Mouse (Mus musculus) right cerebral cortex, postnatal 10 days (tissue): ENCODE data around the gene Gcn1l1.
"Not testable (repeated sequence)": the region's sequence is repeated elsewhere in the genome, so short reads cannot be mapped to it uniquely, and the experiment has no call there.

ENCODE experiments used
- DNase-seq, 2 experiments: peaks; one replicate each; pipeline ENCODE4 v3.0.0; 2021; ENCODE audit warnings: low spot score in 2 of 2

The Gcn1l1 gene

DNA sequence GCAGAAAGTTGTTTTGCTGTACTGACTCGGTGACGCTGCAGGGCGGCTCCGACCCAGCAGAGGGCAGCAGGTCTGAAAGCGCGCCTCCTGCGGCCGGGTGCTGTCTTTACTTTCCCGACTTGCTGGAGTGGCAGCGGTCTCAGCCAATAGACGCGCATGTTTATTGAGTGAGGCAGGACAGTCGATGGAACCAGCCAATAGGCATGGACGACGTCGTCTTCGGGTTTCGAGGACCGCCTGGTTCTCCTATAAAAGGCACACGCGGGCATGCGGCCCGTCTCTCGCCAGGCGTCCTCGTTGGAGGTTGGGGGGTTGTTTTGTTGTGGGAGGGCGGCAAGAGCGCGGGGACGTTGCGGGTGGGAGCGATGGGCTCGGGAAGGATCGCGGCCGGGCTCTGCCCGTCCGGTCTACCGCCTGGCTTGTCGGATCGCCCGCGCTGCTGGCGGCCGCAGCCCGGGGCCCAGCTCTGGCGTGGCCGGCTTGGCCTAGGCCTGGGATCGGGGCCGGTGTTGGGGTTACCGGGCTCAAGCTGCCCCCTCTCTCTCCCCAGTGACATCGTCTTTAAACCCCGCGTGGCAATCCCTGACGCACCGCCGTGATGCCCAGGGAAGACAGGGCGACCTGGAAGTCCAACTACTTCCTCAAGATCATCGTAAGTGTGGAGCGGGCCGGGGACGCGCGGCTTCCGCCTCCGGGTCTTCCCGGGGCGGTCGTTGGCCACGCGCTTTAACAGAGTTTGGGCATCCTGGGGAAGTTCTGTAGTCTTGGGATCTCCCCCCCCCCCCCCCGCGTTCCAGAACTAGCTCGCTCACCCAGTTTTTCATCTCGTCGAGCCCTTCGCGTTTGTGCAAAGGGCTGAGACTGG lies 5.6 kb upstream of the Gcn1l1 start, which contains the start of gene Rplp0:
Gene Rplp0 (plus strand): TSS at position 231 of the 865 bp plus-strand sequence.
- peak; percentile 100 for DNase-seq

- DNase-seq: no peak
Observed at GRCm38 (mm10) chr5:115560336-115560905, 4.6 kb upstream of the Gcn1l1 start.

DNA sequence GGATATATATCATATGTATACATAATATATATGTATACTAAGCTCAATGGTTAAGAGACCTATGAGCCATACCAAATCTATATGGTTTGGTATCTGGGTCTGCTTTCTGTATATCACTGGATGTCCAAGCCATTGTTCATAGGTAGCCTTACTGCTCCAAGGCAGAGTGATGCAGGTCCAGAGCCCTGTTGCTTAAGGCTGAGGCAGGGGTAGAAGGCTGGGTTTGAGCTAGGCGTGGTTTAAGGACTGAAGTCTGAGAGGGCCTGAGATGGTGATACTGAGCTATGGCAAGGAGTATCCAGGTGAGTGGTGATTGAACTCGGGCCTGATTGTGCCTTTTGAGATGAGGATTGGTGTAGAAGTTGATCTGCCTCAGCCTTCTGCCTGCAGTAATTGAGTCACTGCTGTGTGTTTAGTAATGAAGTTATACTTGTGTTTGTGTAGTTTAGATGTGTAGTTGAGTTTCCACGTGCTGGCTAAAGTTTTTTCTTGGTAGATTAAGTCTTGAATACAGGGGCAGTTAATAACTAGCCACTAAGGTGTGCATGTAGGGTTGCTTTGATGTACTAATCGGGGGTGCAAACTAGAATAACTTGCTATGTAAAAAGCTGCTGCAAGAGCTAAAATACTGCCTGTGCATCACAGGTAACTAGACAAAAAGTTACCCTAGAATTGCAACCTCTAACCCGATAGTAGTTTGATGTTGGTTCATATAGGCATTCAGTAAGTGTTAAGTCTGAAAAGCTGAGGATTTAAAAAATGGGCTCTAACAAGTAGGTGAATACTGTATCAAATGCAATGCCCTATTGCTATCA lies 1.1 kb upstream of the Gcn1l1 start:
- DNase-seq: no peak

GRCm38 (mm10) chr5:115565403-115565802 lies 349 bp downstream of the Gcn1l1 start:
- no peak for DNase-seq

- no peak for DNase-seq
Observed at GRCm38 (mm10) chr5:115568681-115569080, 3.6 kb downstream of the Gcn1l1 start.

DNA sequence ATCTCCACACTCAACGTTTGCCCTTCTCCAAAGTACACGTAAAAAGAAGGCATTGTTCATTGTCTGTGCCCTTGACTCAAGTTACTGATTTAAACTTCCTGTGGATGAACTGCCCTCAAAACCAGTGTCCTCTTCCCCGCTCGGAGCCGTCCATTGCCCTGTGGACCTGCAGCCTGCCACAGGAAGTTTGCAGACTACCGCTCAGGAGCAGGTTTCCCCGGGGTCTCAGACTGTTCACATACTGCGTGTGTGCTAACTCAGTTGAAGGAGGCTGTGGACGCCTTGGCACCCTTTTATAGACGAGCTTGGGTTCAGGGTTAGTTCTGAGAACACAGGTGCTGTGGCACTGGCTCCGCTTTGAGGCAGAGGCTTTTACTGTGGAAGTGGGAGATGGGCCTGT lies 4.3 kb downstream of the Gcn1l1 start:
- no peak for DNase-seq

GRCm38 (mm10) chr5:115569721-115570120 lies 4.7 kb downstream of the Gcn1l1 start:
- no peak for DNase-seq

GRCm38 (mm10) chr5:115571086-115571485 lies 6.0 kb downstream of the Gcn1l1 start:
- peak; percentile 57 to 77 for DNase-seq

DNA sequence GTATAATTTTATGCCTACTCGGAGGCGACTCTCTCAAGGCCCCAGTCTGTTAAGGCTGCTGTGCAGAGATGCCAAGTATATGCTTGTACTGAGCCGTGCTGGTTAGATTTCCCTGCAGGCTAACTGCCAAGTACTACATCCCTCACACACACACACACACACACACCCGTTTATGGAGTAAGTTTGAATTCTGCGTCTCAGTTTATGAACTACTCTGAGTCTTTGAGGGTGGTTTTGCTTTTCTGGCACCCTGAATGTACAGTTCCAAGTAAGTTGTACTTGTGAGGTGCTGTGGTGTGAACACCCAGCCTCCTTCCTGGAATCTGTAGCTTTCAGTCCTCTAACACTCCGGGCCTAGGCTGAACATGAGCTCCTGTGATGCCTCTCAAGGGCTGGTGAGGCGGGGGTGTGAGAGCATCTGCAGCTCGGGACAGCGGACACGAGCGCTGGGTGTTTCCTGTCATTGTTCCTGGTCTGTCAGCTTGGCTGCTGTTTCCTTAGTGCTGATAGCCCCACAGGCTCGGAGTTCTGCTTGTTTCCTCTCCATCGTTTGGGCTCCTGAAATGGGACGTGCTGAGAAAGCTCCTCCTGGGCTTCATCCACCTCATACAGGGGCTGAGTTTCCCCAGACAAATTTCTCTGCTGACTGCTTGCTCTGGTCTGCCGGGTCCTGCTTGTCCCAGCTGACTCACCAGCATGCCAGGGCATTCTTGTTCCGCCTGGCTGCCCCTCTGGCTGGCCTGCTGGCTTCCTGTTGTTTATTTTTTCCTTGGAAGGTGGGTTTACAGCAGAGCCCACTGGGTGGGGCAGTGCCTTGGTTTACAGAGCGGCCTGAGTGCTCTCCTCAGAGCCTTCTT lies 7.9 kb downstream of the Gcn1l1 start:
- peak; percentile 45 to 61 for DNase-seq

DNA sequence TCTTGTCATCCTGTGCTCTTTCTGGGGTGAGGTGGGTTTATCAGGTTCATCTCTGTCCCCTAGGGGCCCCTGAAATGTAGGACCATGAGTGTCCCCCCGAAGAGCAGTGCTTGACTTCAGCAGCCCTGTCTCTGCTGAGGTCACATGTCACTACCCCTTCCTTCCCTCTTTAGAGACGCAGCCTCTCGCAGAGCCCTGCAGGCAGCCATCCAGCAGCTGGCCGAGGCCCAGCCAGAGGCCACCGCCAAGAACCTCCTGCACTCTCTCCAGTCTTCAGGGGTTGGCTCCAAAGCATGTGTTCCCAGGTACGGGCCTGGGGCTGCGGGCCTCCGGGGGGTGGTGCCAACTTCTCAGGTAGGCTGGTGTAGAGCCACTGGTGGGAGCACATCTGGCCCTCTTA lies 9.9 kb downstream of the Gcn1l1 start:
- DNase-seq: peak in 1 of 2 experiments; percentile 70

DNA sequence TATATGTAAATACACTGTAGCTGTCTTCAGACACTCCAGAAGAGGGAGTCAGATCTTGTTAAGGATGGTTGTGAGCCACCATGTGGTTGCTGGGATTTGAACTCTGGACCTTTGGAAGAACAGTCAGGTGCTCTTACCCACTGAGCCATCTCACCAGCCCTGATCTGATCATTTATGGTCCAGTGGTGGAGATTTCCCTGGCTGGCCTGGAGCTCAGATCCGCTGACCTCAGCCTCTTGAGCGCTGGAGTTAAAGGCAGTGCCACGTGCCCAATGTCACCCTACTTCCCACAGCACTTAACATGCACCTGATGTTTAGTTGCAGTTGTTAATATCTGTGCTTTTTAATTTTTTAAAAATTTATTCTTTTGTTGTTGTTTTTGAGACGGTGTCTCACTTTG lies 12.6 kb downstream of the Gcn1l1 start:
- not testable (repeated sequence) for DNase-seq

DNA sequence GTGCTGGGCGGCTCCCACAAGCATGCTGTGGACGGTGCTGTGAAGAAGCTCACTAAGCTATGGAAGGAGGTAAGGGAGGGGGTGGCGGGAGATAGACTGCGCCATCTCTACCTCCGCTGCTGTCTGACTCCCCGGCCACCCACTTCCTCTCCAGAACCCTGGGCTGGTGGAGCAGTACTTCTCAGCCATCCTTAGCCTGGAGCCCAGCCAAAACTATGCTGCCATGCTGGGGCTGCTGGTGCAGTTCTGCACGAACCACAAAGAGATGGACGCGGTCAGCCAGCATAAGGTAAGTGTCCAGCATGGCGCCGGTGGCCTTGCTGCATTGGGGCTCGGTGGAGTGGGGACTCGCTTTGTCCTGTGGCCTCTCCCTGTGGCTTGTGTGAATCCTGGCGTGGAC lies 13.9 kb downstream of the Gcn1l1 start:
- peak in 1 of 2 experiments; percentile 45 for DNase-seq

- DNase-seq: no peak
Observed at GRCm38 (mm10) chr5:115579363-115579762, 14.3 kb downstream of the Gcn1l1 start.

GRCm38 (mm10) chr5:115580229-115581001 lies 15.4 kb downstream of the Gcn1l1 start:
- DNase-seq: no peak

DNA sequence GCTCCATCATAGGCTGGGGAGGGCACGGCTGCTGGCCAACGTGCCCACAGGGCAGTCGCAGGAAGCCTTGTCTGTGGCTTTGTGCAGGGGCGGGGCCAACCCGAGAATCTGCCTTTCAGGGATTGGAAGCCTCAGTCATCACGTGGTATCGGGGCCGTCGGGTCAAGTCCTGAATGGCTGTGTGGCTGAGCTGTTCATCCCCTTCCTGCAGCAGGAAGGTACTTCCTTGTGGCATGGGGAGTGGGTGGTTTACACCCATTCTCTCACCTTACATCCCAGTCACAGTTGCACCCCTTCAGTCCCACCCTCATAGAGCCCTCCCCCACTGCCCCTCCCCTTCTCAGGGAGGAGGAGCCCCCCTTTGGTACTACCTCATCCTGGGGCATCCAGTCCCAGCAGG lies 16.6 kb downstream of the Gcn1l1 start:
- DNase-seq: no peak

DNA sequence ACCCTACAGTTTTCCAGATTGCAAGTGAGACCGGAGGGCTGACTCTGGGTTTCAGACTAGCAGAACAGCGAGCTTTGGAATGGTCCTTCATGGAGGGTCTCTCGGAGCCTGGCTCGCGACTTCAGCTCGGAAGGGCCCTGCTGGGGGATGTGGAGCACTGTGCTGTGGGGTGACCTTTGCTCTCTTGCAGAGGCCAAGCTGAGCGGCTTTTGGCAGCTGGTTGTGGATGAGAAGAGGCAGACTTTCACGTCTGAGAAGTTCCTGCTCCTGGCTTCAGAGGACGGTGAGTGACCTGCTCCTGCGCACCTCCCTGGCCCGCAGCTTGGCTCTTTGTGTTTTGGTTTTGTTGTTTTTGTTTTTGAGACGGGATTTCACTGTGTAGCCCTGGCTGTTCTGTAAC lies 20.6 kb downstream of the Gcn1l1 start:
- no peak for DNase-seq

DNA sequence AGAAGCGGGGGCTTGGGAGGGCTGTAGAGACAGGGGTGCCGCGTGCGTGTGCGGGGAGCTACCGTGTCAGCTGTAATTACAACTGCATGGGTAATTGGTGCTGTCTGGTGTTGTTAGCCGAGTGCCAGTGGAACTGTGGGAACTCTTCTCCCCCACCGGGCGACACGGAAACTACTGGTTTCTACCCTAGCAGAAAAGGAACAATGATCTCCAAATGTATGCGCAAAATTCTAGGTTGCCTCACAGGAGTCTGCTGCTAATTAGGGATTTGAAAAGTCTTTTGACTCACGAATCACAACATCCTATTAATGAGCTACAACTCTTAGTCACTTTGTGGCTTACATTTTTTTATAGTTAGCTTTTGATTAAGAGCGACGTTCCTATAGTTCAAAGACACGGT lies 21.1 kb downstream of the Gcn1l1 start:
- DNase-seq: peak in 1 of 2 experiments; percentile 42

DNA sequence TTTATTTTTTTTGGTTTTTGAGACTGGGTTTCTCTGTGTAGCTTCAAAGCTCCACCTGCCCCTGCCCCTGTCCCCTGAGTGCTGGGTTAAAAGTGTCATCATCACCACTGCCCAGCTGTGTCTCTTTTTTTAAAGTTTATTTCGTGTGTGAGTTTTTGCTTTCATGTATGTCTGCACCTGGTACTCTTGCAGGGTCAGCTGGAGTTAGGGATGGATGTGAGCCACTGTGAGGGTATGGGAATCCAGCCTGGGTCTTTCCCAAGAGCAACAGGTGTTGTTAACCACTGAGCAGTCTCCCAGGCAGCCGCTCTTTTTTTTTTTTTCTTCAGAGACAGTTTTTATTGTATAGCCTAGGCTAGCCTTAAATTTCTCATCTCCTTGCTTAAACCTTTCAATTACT lies 21.7 kb downstream of the Gcn1l1 start:
- no peak for DNase-seq

DNA sequence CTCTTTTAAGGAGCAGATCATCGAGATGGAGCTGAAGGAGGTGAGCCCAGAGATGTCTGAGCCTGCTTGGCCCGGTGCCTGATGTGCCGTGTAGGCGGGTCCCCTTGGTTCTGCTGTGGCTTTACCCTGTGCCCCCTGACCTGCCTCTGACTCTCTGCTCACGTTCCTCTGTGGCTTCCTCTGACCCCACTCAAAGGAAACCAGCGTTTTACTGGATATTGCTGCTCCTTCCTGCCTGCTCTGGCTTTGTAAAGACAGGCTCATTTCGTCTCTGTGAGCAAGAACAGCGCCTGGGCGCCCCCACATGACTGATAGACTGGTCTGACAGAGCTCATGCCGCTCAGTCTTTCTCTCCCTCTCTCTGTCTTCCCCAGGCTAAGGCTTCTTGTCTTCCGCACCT lies 26.0 kb downstream of the Gcn1l1 start:
- DNase-seq: no peak

DNA sequence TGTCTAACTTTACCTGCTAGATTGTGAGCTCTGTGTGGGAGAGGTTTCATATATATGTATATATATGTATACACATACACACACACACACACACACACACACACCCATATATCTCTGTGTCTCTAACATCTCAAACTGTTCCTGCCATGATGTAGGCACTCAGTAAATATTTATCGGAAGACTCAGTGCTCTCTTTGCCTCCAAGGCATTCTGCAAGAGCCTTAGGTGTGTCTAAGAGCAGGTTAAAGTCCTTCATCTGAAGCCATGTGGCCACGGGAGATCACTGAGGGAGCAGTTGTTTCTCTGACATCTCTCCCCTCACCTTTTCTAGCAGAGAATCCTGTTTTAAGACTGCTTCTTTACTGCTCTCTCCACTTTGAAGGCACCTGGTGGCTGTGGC lies 26.5 kb downstream of the Gcn1l1 start:
- DNase-seq: no peak

DNA sequence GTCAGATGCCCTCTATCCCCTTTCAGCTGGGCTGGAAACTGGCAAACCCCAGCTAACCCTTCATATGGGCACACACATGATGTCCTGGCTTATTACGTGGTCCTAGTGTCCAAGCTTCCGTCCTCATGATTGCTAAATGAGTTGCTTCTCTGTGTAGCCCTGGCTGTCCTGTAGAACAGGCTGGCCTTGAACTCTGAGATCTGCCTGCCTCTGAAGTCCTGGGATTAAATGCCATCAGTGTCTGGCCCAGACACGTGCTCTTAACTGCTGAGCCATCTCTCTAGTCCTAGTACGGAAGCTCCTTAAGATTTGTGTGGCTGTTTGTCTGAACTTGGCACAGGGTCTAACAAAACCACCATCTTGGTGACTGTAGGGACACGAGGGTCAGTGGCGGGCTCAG lies 38.5 kb downstream of the Gcn1l1 start:
- DNase-seq: no peak
